25 mouse cellular contexts compared by ENCODE assay signal in genomic region chrX:103733091-103733490, GRCm38 (mm10).
"Had no signal": no experiment of that assay in that cellular context is flagged by ENCODE, and none has a peak within 500 bp of the region (broad histone marks: within the 10 kb centered on the region; RNA-seq: fewer than 3 reads in every experiment).

No protein-coding gene starts in this region.

- H3K4me3 ChIP-seq: heart, adult 2 months; heart, embryonic 13.5 days; heart, embryonic 15.5 days; hindbrain, embryonic 13.5 days; hindbrain, embryonic 15.5 days; kidney, embryonic 15.5 days; limb, embryonic 13.5 days; limb, embryonic 15.5 days had no signal

- H3K9ac ChIP-seq: heart, embryonic 13.5 days; heart, embryonic 15.5 days; hindbrain, embryonic 13.5 days; hindbrain, embryonic 15.5 days; kidney, embryonic 15.5 days; limb, embryonic 13.5 days; limb, embryonic 15.5 days; liver, embryonic 14.5 days had no signal

- DNase-seq: gastrocnemius, postnatal 14 days; gastrocnemius, postnatal 36 days; heart, adult 11 months; heart, adult 2 months; heart, postnatal 14 days; heart, postnatal 36 days; kidney, adult 11 months; kidney, adult 2 months; kidney, adult 9 months; kidney, postnatal 14 days; kidney, postnatal 36 days; layer of hippocampus, postnatal 36 days; left cerebral cortex, postnatal 4 days had no signal

- ATAC-seq: hindbrain, postnatal 0 days; intestine, embryonic 16.5 days had no signal

- H3K9me3 ChIP-seq: heart, embryonic 13.5 days; heart, embryonic 15.5 days; hindbrain, embryonic 13.5 days; hindbrain, embryonic 15.5 days; kidney, embryonic 15.5 days; limb, embryonic 13.5 days; limb, embryonic 15.5 days had no signal

- H3K4me1 ChIP-seq: heart, embryonic 15.5 days; kidney, embryonic 15.5 days; limb, embryonic 13.5 days; limb, embryonic 15.5 days had no signal

- H3K36me3 ChIP-seq: heart, embryonic 13.5 days; heart, embryonic 15.5 days; hindbrain, embryonic 13.5 days; hindbrain, embryonic 15.5 days; kidney, embryonic 15.5 days; limb, embryonic 13.5 days; limb, embryonic 15.5 days had no signal

- H3K27ac ChIP-seq: heart, adult 2 months; heart, embryonic 13.5 days; heart, embryonic 15.5 days; hindbrain, embryonic 13.5 days; hindbrain, embryonic 15.5 days; hindbrain, postnatal 0 days; kidney, embryonic 15.5 days; kidney, postnatal 0 days; limb, embryonic 13.5 days; limb, embryonic 15.5 days; liver, embryonic 14.5 days had no signal

- H3K4me2 ChIP-seq: heart, embryonic 11.5 days; heart, embryonic 13.5 days; heart, embryonic 15.5 days; hindbrain, embryonic 13.5 days; hindbrain, embryonic 15.5 days; kidney, embryonic 15.5 days; limb, embryonic 13.5 days; limb, embryonic 15.5 days had no signal
